Mouse (Mus musculus) CD8-positive naive resting alpha-beta T cell, adult 57 days (primary cell): Measurements from ENCODE around the gene Olfr518. TPM values are rescaled to one million over a fixed set of nuclear protein-coding genes. Genes with fewer than 3 reads are reported as not detected.

Experiments
- total RNA-seq: library from RNA; stranded (reverse); gene quantifications from one replicate; pipeline ENCODE4 v1.2.4, GENCODE M21; 2023

Gene Olfr518
- total RNA-seq: not detected

GRCm38 (mm10) chr7:108884906-108885305, at the start of gene Olfr518:
TSS of gene Olfr518 (minus strand) at chr7:108885006.

GRCm38 (mm10) chr7:108933794-108934731, 49.3 kb upstream of the Olfr518 start, which contains the start of gene Eif3f:
TSS of gene Eif3f (plus strand) at chr7:108934417.

GRCm38 (mm10) chr7:108929726-108930393, 45.1 kb upstream of the Olfr518 start, which contains the start of gene Nlrp10:
TSS of gene Nlrp10 (minus strand) at chr7:108930178.

GRCm38 (mm10) chr7:108894320-108894719, 9.5 kb upstream of the Olfr518 start, which contains the start of gene Olfr519:
TSS of gene Olfr519 (minus strand) at chr7:108894420.

GRCm38 (mm10) chr7:108872279-108872678, 12.5 kb downstream of the Olfr518 start, which contains the start of gene Olfr517:
TSS of gene Olfr517 (minus strand) at chr7:108872379.

GRCm38 (mm10) chr7:108850429-108850828, 34.4 kb downstream of the Olfr518 start, which contains the start of gene Olfr516:
TSS of gene Olfr516 (minus strand) at chr7:108850529.

Other genes with a start within 250 kb of the Olfr518 start
- gene Olfr509, start 233.1 kb downstream of the Olfr518 start, total RNA-seq: not detected
- gene Olfr510, start 218.6 kb downstream of the Olfr518 start, total RNA-seq: not detected
- gene Olfr512, start 171.7 kb downstream of the Olfr518 start, total RNA-seq: not detected
- not detected for gene Olfr513, start 134.0 kb downstream of the Olfr518 start, total RNA-seq
- not detected for gene Olfr514, start 59.0 kb downstream of the Olfr518 start, total RNA-seq
- not detected for gene Olfr516, start 34.5 kb downstream of the Olfr518 start, total RNA-seq
- gene Olfr517, start 12.6 kb downstream of the Olfr518 start, total RNA-seq: not detected
- gene Olfr519, start 9.4 kb upstream of the Olfr518 start, total RNA-seq: not detected
- gene Nlrp10, start 45.2 kb upstream of the Olfr518 start, total RNA-seq: 1.7 TPM
- 256 TPM for gene Eif3f, start 49.4 kb upstream of the Olfr518 start, total RNA-seq
- 0.86 TPM for gene Tub, start 65.3 kb upstream of the Olfr518 start, total RNA-seq
- not detected for gene Ric3, start 198.3 kb upstream of the Olfr518 start, total RNA-seq